Mouse (Mus musculus) C2C12 (cell line): ENCODE data around the gene Cux1. TPM values are rescaled to one million over a fixed set of nuclear protein-coding genes. Genes with fewer than 3 reads are reported as not detected.

Experiments
- H3K27me3 ChIP-seq: one replicate; pipeline ENCODE4 v1.6.1; 2011; ENCODE audit not compliant: control insufficient read depth, insufficient read depth, insufficient read length
- H3K36me3 ChIP-seq: one replicate; pipeline ENCODE4 v1.6.1; 2011; ENCODE audit not compliant: control insufficient read depth, insufficient read depth
- H3K4me3 ChIP-seq: one replicate; pipeline ENCODE4 v1.5.1; 2011; ENCODE audit warnings: mild to moderate bottlenecking, control low read depth; ENCODE audit not compliant: poor library complexity, insufficient read depth, severe bottlenecking
- H3K79me2 ChIP-seq: one replicate; pipeline ENCODE4 v1.6.1; 2011; ENCODE audit not compliant: control insufficient read depth, insufficient read depth
- H3K79me3 ChIP-seq: one replicate; pipeline ENCODE4 v1.6.1; 2011; ENCODE audit warnings: low read depth, control low read depth
- H3ac ChIP-seq: one replicate; pipeline ENCODE3; 2011; ENCODE audit warnings: low read depth; ENCODE audit not compliant: control insufficient read depth, insufficient read length
- CEBPB ChIP-seq: IDR thresholded peaks from one replicate; pipeline ENCODE4 v1.6.1; 2011; ENCODE audit warnings: low read depth, mild to moderate bottlenecking, control low read depth, moderate library complexity
- CTCF ChIP-seq: IDR thresholded peaks from one replicate; pipeline ENCODE4 v1.5.1; 2011; ENCODE audit not compliant: control insufficient read depth, insufficient read depth, insufficient read length
- FOSL1 ChIP-seq: IDR thresholded peaks from one replicate; pipeline ENCODE4 v1.8.0; 2011; ENCODE audit warnings: mild to moderate bottlenecking, low read length; ENCODE audit not compliant: poor library complexity, insufficient read depth, severe bottlenecking
- MAX ChIP-seq: IDR thresholded peaks from one replicate; pipeline ENCODE4 v1.6.1; 2011; ENCODE audit warnings: mild to moderate bottlenecking, control low read depth
- MYOD1 ChIP-seq: IDR thresholded peaks from one replicate; pipeline ENCODE4 v1.6.1; 2011; ENCODE audit warnings: low read depth; ENCODE audit not compliant: control insufficient read depth, insufficient read length
- MYOG ChIP-seq: IDR thresholded peaks from one replicate; pipeline ENCODE4 v1.6.1; 2011; ENCODE audit not compliant: control insufficient read depth, insufficient read length; ENCODE audit errors: extremely low read depth
- USF1 ChIP-seq: IDR thresholded peaks from one replicate; pipeline ENCODE4 v1.6.1; 2011; ENCODE audit warnings: low read depth, mild to moderate bottlenecking, control low read depth, moderate library complexity
- polyA plus RNA-seq: library from polyadenylated mRNA; unstranded; fragments of >200 nt; fragmentation: generic; extraction: Trizol; gene quantifications from one replicate; pipeline ENCODE4 v1.2.1, GENCODE M21; 2012; ENCODE audit warnings: missing spikeins

Cux1 gene
- polyA plus RNA-seq, 1 experiment, result 43.9 TPM

GRCm38 (mm10) chr5:136296911-136297310, 270.4 kb downstream of the Cux1 start:
- Histone ChIP-seq H3K27me3 (no peaks in the 10 kb centered on the region), H3K4me3 (no peak overlapping the region), H3ac (no peak overlapping the region), H3K36me3 (peaks cover 3% of the 10 kb centered on the region), H3K79me2 (no peaks in the 10 kb centered on the region), H3K79me3 (no peaks in the 10 kb centered on the region)
- no peak for TF ChIP-seq CTCF
- no peak for TF ChIP-seq MYOG
- no peak for TF ChIP-seq CEBPB
- TF ChIP-seq USF1, result no peak
- no peak for TF ChIP-seq MYOD1
- TF ChIP-seq MAX, result no peak
- no peak for TF ChIP-seq FOSL1

GRCm38 (mm10) chr5:136292971-136293418, 274.3 kb downstream of the Cux1 start:
- Histone ChIP-seq H3K4me3 (no peak overlapping the region), H3K27me3 (no peaks in the 10 kb centered on the region), H3K79me3 (no peaks in the 10 kb centered on the region), H3ac (no peak overlapping the region), H3K79me2 (no peaks in the 10 kb centered on the region), H3K36me3 (peaks cover 10% of the 10 kb centered on the region)
- TF ChIP-seq MYOG, result no peak

GRCm38 (mm10) chr5:136292361-136292760, 274.9 kb downstream of the Cux1 start:
- Histone ChIP-seq H3ac (no peak overlapping the region), H3K79me3 (no peaks in the 10 kb centered on the region), H3K36me3 (peaks cover 11% of the 10 kb centered on the region), H3K27me3 (no peaks in the 10 kb centered on the region), H3K79me2 (no peaks in the 10 kb centered on the region), H3K4me3 (no peak overlapping the region)
- no peak for TF ChIP-seq FOSL1
- no peak for TF ChIP-seq MYOD1
- TF ChIP-seq MYOG, result no peak
- TF ChIP-seq CTCF, result no peak
- TF ChIP-seq CEBPB, result no peak
- no peak for TF ChIP-seq USF1
- TF ChIP-seq MAX, result no peak

DNA sequence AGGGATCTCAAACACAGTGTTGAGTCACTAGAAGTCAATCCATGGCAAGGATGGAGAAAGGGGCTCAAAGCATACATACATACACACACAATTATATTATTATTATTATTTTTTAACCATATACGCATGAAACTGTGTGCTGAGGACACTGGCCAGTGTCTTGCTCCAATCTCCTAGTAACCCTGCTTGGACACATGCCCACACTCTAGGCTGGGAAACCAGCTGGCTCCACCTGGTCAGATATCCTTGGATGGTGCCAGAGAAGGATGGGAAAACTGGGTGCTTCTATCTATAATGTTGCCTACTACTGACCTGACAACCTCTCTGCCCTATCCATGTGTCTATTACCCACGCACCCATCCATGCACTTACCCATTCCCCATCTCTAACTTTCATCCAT, 275.7 kb downstream of the Cux1 start:
- Histone ChIP-seq H3K79me2 (no peaks in the 10 kb centered on the region), H3K79me3 (no peaks in the 10 kb centered on the region), H3ac (no peak overlapping the region), H3K36me3 (peaks cover 19% of the 10 kb centered on the region), H3K4me3 (no peak overlapping the region), H3K27me3 (no peaks in the 10 kb centered on the region)
- TF ChIP-seq FOSL1, result no peak
- no peak for TF ChIP-seq MYOD1
- no peak for TF ChIP-seq CTCF
- no peak for TF ChIP-seq MAX
- no peak for TF ChIP-seq MYOG
- no peak for TF ChIP-seq CEBPB
- no peak for TF ChIP-seq USF1

- Histone ChIP-seq H3K27me3 (no peaks in the 10 kb centered on the region), H3K79me2 (no peaks in the 10 kb centered on the region), H3K79me3 (no peaks in the 10 kb centered on the region), H3K4me3 (no peak overlapping the region), H3K36me3 (peaks cover 32% of the 10 kb centered on the region), H3ac (no peak overlapping the region)
- TF ChIP-seq USF1, result no peak
- no peak for TF ChIP-seq CEBPB
- TF ChIP-seq MYOD1, result no peak
- no peak for TF ChIP-seq MYOG
- TF ChIP-seq CTCF, result no peak
- no peak for TF ChIP-seq MAX
- no peak for TF ChIP-seq FOSL1
Observed at GRCm38 (mm10) chr5:136289776-136290175, 277.5 kb downstream of the Cux1 start.

- TF ChIP-seq MYOD1, result no peak
- TF ChIP-seq MAX, result no peak
- TF ChIP-seq FOSL1, result no peak
- TF ChIP-seq CTCF, result no peak
- TF ChIP-seq MYOG, result no peak
- TF ChIP-seq CEBPB, result no peak
- TF ChIP-seq USF1, result no peak
- H3K4me3 ChIP-seq, result no peak overlapping the region
- no peaks in the 10 kb centered on the region for H3K79me2 ChIP-seq
- H3ac ChIP-seq, result no peak overlapping the region
- no peaks in the 10 kb centered on the region for H3K27me3 ChIP-seq
- peaks cover 44% of the 10 kb centered on the region for H3K36me3 ChIP-seq
- H3K79me3 ChIP-seq, result no peaks in the 10 kb centered on the region
Observed at GRCm38 (mm10) chr5:136288351-136289081, 278.8 kb downstream of the Cux1 start.
